ENCODE assay signal across 20 mouse cellular contexts in the genomic region with DNA sequence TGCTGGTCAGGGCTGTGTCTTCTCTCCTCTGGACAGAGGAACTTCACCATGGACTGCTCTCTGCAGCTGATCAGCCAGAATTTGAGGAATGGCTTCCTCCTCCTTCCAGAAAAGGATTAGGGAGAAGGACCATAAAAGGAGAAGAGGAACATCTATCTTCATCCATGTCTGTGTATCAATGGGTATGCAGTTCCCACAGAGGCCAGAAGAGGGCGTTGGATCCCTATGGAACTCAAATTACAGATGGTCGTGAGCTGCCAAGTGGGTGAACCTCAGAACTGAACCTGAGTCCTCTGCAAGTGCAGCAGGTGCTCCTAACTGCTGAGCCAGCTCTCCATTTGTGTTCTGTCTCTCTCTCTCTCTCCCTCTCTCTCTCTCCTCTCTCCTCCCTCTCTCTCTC. TPM values are rescaled to one million over a fixed set of nuclear protein-coding genes. Genes with fewer than 3 reads are reported as not detected.
DNase-seq lines count a peak whose midpoint lies in the region; ATAC-seq and TF ChIP-seq lines count a peak whose summit lies in the region.
"Had no signal": no experiment of that assay in that cellular context is flagged by ENCODE, and none has a peak within 500 bp of the region (broad histone marks: within the 10 kb centered on the region; RNA-seq: fewer than 3 reads in every experiment).

No protein-coding gene starts in this region.

- WGBS in kidney, postnatal 0 days, result 71% methylated on average over 2 of the region's 2 CpGs
- WGBS in midbrain, postnatal 0 days, result 83% methylated on average over 2 of the region's 2 CpGs
- WGBS in midbrain, embryonic 10.5 days, result 79% methylated on average over 2 of the region's 2 CpGs
- WGBS in stomach, postnatal 0 days, result 80% methylated on average over 2 of the region's 2 CpGs

- no peaks in the 10 kb centered on the region; the same call in 1 of the 2 replicates for H3K9me3 ChIP-seq in kidney, postnatal 0 days (replicated peaks; ENCODE audit: low read length)
- H3K9me3 ChIP-seq in midbrain, postnatal 0 days (ENCODE audit: low read length), result no peaks in the 10 kb centered on the region
- peaks cover 3% of the 10 kb centered on the region; the same call in 1 of the 2 replicates for H3K9me3 ChIP-seq in midbrain, embryonic 10.5 days (replicated peaks)
- H3K9me3 ChIP-seq in stomach, postnatal 0 days (ENCODE audit: control insufficient read depth, low read length), result no peaks in the 10 kb centered on the region
- H3K9me3 ChIP-seq: midbrain, embryonic 13.5 days had no signal

- no peaks in the 10 kb centered on the region for H3K27me3 ChIP-seq in kidney, postnatal 0 days (ENCODE audit: insufficient read depth, low read length)
- no peaks in the 10 kb centered on the region for H3K27me3 ChIP-seq in midbrain, postnatal 0 days (ENCODE audit: insufficient read depth, low read length)
- H3K27me3 ChIP-seq in midbrain, embryonic 10.5 days (ENCODE audit: low read depth, poor library complexity, severe bottlenecking), result no peaks in the 10 kb centered on the region
- no peaks in the 10 kb centered on the region for H3K27me3 ChIP-seq in Patski
- H3K27me3 ChIP-seq in stomach, postnatal 0 days (ENCODE audit: control insufficient read depth, insufficient read depth, low read length), result no peaks in the 10 kb centered on the region
- H3K27me3 ChIP-seq: heart, embryonic 12.5 days; midbrain, embryonic 13.5 days had no signal

- no peak overlapping the region for H3K27ac ChIP-seq in kidney, postnatal 0 days
- H3K27ac ChIP-seq in midbrain, postnatal 0 days (ENCODE audit: low read depth, low read length), result no peak overlapping the region
- H3K27ac ChIP-seq in midbrain, embryonic 10.5 days (replicated peaks), result no peak overlapping the region
- no peak overlapping the region for H3K27ac ChIP-seq in stomach, postnatal 0 days (replicated peaks)
- H3K27ac ChIP-seq: midbrain, embryonic 13.5 days had no signal

- no peak overlapping the region for H3K4me2 ChIP-seq in kidney, postnatal 0 days (ENCODE audit: low read length)
- no peak overlapping the region for H3K4me2 ChIP-seq in midbrain, postnatal 0 days (ENCODE audit: low read depth, low read length, poor library complexity, severe bottlenecking)
- H3K4me2 ChIP-seq in stomach, postnatal 0 days (replicated peaks; ENCODE audit: low read depth), result no peak overlapping the region
- H3K4me2 ChIP-seq: heart, embryonic 12.5 days; midbrain, embryonic 13.5 days had no signal

- H3K36me3 ChIP-seq in kidney, postnatal 0 days (ENCODE audit: insufficient read depth, low read length), result no peaks in the 10 kb centered on the region
- H3K36me3 ChIP-seq in midbrain, postnatal 0 days (ENCODE audit: insufficient read depth, low read length), result no peaks in the 10 kb centered on the region
- H3K36me3 ChIP-seq in midbrain, embryonic 10.5 days, result peaks cover 14% of the 10 kb centered on the region
- H3K36me3 ChIP-seq in stomach, postnatal 0 days (ENCODE audit: control insufficient read depth, insufficient read depth, low read length), result no peaks in the 10 kb centered on the region

- no peak for TF ChIP-seq EP300 in stomach, postnatal 0 days (optimal IDR thresholded peaks at IDR 0.05)

- no peak for DNase-seq in kidney, postnatal 0 days (ENCODE audit: low spot score)
- no peak for DNase-seq in kidney, adult 9 months
- DNase-seq in midbrain, postnatal 0 days (ENCODE audit: low spot score), result no peak
- DNase-seq in midbrain, embryonic 10.5 days (ENCODE audit: low spot score), result no peak
- DNase-seq in Patski (ENCODE audit: low read depth, low spot score), result no peak
- DNase-seq in stomach, postnatal 0 days (ENCODE audit: low spot score), result no peak
- DNase-seq in lung, postnatal 25 days (ENCODE audit: low spot score), result no peak
- DNase-seq in urinary bladder, adult 18-20 months (ENCODE audit: low spot score in 2 of 2), result no peak
- DNase-seq: adrenal gland, adult 8-10 months; cerebellum, adult 9-10 months; gastrocnemius, postnatal 14 days; heart, adult 11 months; heart, postnatal 14 days; kidney, adult 2 months; kidney, postnatal 14 days; lung, postnatal 10 days had no signal

- no peak overlapping the region for H3K9ac ChIP-seq in kidney, postnatal 0 days (ENCODE audit: low read depth, low read length)
- no peak overlapping the region for H3K9ac ChIP-seq in midbrain, postnatal 0 days (replicated peaks; ENCODE audit: low read length, poor library complexity, severe bottlenecking)
- no peak overlapping the region for H3K9ac ChIP-seq in stomach, postnatal 0 days (ENCODE audit: low read length)
- H3K9ac ChIP-seq: heart, embryonic 12.5 days; midbrain, embryonic 13.5 days had no signal

- H3K4me3 ChIP-seq in kidney, postnatal 0 days (replicated peaks; ENCODE audit: low read depth, low read length), result no peak overlapping the region
- H3K4me3 ChIP-seq in midbrain, postnatal 0 days (ENCODE audit: low read depth, low read length), result no peak overlapping the region
- no peak overlapping the region for H3K4me3 ChIP-seq in midbrain, embryonic 10.5 days
- H3K4me3 ChIP-seq in stomach, postnatal 0 days (ENCODE audit: low read depth, low read length), result no peak overlapping the region
- H3K4me3 ChIP-seq: heart, embryonic 12.5 days; midbrain, embryonic 13.5 days had no signal

- in situ Hi-C loops in Patski (cut with MboI; ENCODE audit: low pct_unique_long_range_greater_than_20kb), result no loop called here

- CTCF ChIA-PET in Patski (lab: Charles Lee), result interaction anchor here (0.7 to 1.3 kb wide), 2 partner anchors 9 to 158 kb away, joined by 3 to 4 read pairs; no protein-coding TSS in a partner anchor

- peaks cover 7% of the 10 kb centered on the region; the same call in 1 of the 2 replicates for H3K4me1 ChIP-seq in kidney, postnatal 0 days (replicated peaks; ENCODE audit: insufficient read depth, low read length)
- no peaks in the 10 kb centered on the region for H3K4me1 ChIP-seq in midbrain, postnatal 0 days (ENCODE audit: insufficient read depth, low read length)
- no peaks in the 10 kb centered on the region for H3K4me1 ChIP-seq in midbrain, embryonic 10.5 days
- no peaks in the 10 kb centered on the region for H3K4me1 ChIP-seq in stomach, postnatal 0 days (replicated peaks; ENCODE audit: control insufficient read depth, insufficient read depth)
- H3K4me1 ChIP-seq: heart, embryonic 12.5 days; midbrain, embryonic 13.5 days had no signal

- POLR2A ChIA-PET in Patski (lab: Charles Lee), result no interaction called here

- ATAC-seq in kidney, postnatal 0 days (replicated peaks; ENCODE audit: low FRiP score, low read depth), result no peak
- ATAC-seq in midbrain, postnatal 0 days (ENCODE audit: low FRiP score), result no peak
- ATAC-seq in Patski, result no peak
- no peak for ATAC-seq in stomach, postnatal 0 days (ENCODE audit: low FRiP score, low TSS enrichment)
- ATAC-seq: activated CD4-positive, CD25-positive, alpha-beta regulatory T cell, adult 4 months; forebrain, embryonic 14.5 days; midbrain, embryonic 13.5 days had no signal

- peak; percentile 39 for TF ChIP-seq CTCF in kidney, postnatal 0 days (IDR thresholded peaks at IDR 0.05; ENCODE audit: low read depth)
- peak; percentile 50 for TF ChIP-seq CTCF in midbrain, postnatal 0 days (IDR thresholded peaks at IDR 0.05)
- peak; percentile 21 for TF ChIP-seq CTCF in Patski (IDR thresholded peaks at IDR 0.05)
- TF ChIP-seq CTCF in stomach, postnatal 0 days (IDR thresholded peaks at IDR 0.05; ENCODE audit: low read depth), result peak; percentile 43

RNA-seq across cellular contexts. Expression of gene B3glct, which starts 15.2 kb away (rescaled TPM):
- polyA plus RNA-seq in kidney, postnatal 0 days (2015; fragmentation: Nextera tagmentation; extraction: Ambion mirVana), result 15.4 and 16.3 TPM in 2 replicates
- total RNA-seq in midbrain, postnatal 0 days (2014; rRNA removed), result 25.6 and 32.2 TPM in 2 replicates
- 18.1 TPM in 2 replicates for polyA plus RNA-seq in midbrain, postnatal 0 days (2015; fragmentation: Nextera tagmentation; extraction: Ambion mirVana)
- 14.1 and 16.7 TPM in 2 replicates for polyA plus RNA-seq in midbrain, embryonic 10.5 days (2016; fragmentation: Nextera tagmentation; extraction: Ambion mirVana)
- 16.7 TPM for polyA plus RNA-seq in Patski (2021)
- 6.2 and 7.1 TPM in 2 replicates for polyA plus RNA-seq in stomach, postnatal 0 days (2015; fragmentation: Nextera tagmentation; extraction: Ambion mirVana)

RNA-seq across cellular contexts. Expression of gene Hsph1, which starts 57.0 kb away (rescaled TPM):
- polyA plus RNA-seq in kidney, postnatal 0 days (2015; fragmentation: Nextera tagmentation; extraction: Ambion mirVana), result 25.0 and 27.4 TPM in 2 replicates
- total RNA-seq in midbrain, postnatal 0 days (2014; rRNA removed), result 28.5 and 38.1 TPM in 2 replicates
- 66.6 and 74.1 TPM in 2 replicates for polyA plus RNA-seq in midbrain, postnatal 0 days (2015; fragmentation: Nextera tagmentation; extraction: Ambion mirVana)
- 109 and 137 TPM in 2 replicates for polyA plus RNA-seq in midbrain, embryonic 10.5 days (2016; fragmentation: Nextera tagmentation; extraction: Ambion mirVana)
- 200 TPM for polyA plus RNA-seq in Patski (2021)
- 11.7 and 13.4 TPM in 2 replicates for polyA plus RNA-seq in stomach, postnatal 0 days (2015; fragmentation: Nextera tagmentation; extraction: Ambion mirVana)
